Mouse (Mus musculus) spleen, adult 2 months (tissue): ENCODE data around the gene Ddx19b.

Source experiments
- CTCF ChIP-seq: fragments of 200-500 bp; IDR thresholded peaks from 2 replicates; pipeline ENCODE4 v1.5.1; 2011; ENCODE audit warnings: mild to moderate bottlenecking, inconsistent platforms; ENCODE audit not compliant: insufficient read depth, insufficient read length, insufficient replicate concordance; ENCODE audit errors: extremely low read depth
- POLR2A ChIP-seq: fragments of 200-500 bp; IDR thresholded peaks from 2 replicates; pipeline ENCODE4 v1.6.1; 2011; ENCODE audit warnings: low read depth, low read length, inconsistent platforms

GRCm38 (mm10) chr8:111055031-111055634, 23.6 kb upstream of the Ddx19b start:
- TF ChIP-seq CTCF (no peak), POLR2A (no peak)
